Mouse (Mus musculus): ENCODE results near the gene Shmt2.

Shmt2 gene

DNA sequence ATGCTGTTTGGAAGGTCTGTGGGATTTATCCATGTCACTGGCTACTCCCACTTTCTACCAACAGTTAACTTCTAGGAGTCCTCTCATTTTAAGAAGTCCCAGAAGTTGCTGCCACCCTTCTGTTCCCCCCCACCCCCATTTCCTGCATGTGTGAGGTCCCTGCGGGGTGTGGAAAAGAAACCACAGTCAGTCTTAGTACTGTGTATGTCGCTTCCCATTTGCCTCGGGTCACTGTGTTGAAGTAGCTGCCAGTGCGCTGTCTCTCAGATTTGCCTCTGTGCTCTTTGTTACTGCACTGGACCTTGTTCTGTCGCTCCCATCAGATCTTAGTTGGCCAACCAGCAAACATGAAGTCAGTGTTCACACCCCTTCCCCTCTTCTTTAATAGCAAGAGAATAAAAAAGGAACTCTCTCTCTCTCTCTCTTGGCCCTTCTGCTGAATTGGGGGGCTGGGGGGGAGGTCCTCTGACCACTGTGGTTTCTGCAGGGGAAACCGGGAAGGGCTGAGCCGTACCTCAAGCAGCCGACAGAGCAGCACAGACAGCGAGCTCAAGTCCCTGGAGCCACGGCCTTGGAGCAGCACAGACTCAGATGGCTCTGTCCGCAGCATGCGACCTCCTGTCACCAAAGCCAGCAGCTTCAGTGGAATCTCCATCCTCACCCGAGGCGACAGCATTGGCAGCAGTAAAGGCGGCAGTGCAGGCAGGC lies 50.8 kb downstream of the Shmt2 start:
- DNase-seq, result no peak

Data from cerebellum, adult 11 months (tissue).